Mouse (Mus musculus) stomach, postnatal 0 days (tissue): ENCODE measurements around the gene Cops6.

Source experiments
- CTCF ChIP-seq: IDR thresholded peaks from 2 replicates; pipeline ENCODE4 v1.5.1; 2016; ENCODE audit warnings: antibody characterized with exemption, low read depth, mild to moderate bottlenecking, moderate library complexity
- EP300 ChIP-seq: optimal IDR thresholded peaks from 2 replicates; pipeline ENCODE3; 2016; ENCODE audit warnings: antibody characterized with exemption

DNA sequence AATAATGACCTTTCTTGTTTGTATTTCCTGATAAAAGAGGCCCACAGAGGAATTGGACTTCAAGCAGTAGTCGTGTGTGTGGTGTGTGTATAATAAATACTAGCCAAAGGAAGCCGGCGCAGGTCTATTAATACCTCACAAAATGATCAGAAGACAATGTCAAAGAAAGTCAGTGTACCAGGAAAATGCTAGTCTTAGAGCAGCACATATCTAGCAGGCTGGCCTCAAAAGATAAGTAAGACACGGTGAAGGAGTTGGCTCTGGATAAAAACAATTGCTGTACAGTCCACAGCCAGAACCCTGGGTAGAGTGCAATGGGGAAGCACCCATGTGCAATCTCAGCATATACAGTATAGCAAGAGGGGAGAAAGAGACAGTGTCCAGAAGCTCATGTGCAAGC lies 23.6 kb upstream of the Cops6 start:
- no peak for TF ChIP-seq CTCF
- TF ChIP-seq EP300: no peak
